Mouse (Mus musculus): ENCODE measurements at regions not wholly inside any gene's neighbourhood (a gene's known extent, or its start where the extent isn't known, plus 50 kb on each side); places are given as distances from the start of the nearest gene placed in this dataset.

GRCm38 (mm10) chr12:119075825-119076224, 109.6 kb upstream of the Abcb5 start:
- no peaks in the 10 kb centered on the region for H3K27me3 ChIP-seq (ENCODE audit: control insufficient read depth in 1 of 2, insufficient read depth in 2 of 2, low read length in 2 of 2)
- no peak for DNase-seq (ENCODE audit: low read depth, low spot score)
- no peaks in the 10 kb centered on the region for H3K36me3 ChIP-seq (ENCODE audit: control insufficient read depth in 1 of 2, insufficient read depth in 2 of 2, low read length in 2 of 2)
- no peak for TF ChIP-seq TBP (IDR thresholded peaks at IDR 0.05; ENCODE audit: low read depth, low read length)
- no peak for TF ChIP-seq JUND (IDR thresholded peaks at IDR 0.05; ENCODE audit: low read depth, low read length)
- TF ChIP-seq SIN3A (IDR thresholded peaks at IDR 0.05; ENCODE audit: low read length): no peak
- TF ChIP-seq RCOR1 (IDR thresholded peaks at IDR 0.05; ENCODE audit: low read depth, low read length): no peak
- H3K9me3 ChIP-seq (replicated peaks; ENCODE audit: insufficient read depth, low read length): no peaks in the 10 kb centered on the region
- H3K27ac ChIP-seq (ENCODE audit: control insufficient read depth, low read depth, low read length): no peak overlapping the region
- no peak overlapping the region for H3K4me3 ChIP-seq (ENCODE audit: control insufficient read depth in 1 of 2, insufficient read depth in 1 of 2, low read depth in 2 of 2, low read length in 2 of 2)
- H3K79me2 ChIP-seq (ENCODE audit: control insufficient read depth, insufficient read depth, low read length, poor library complexity): no peaks in the 10 kb centered on the region
- H3K4me1 ChIP-seq (ENCODE audit: control insufficient read depth in 1 of 2, insufficient read depth in 2 of 2, low read length in 2 of 2): no peaks in the 10 kb centered on the region
- H3K9ac ChIP-seq (ENCODE audit: control insufficient read depth, low read depth, low read length, poor library complexity, severe bottlenecking): no peak overlapping the region

- Histone ChIP-seq H3K79me2 (ENCODE audit: control insufficient read depth, insufficient read depth, low read length, poor library complexity) (no peaks in the 10 kb centered on the region), H3K27me3 (ENCODE audit: control insufficient read depth in 1 of 2, insufficient read depth in 2 of 2, low read length in 2 of 2) (no peaks in the 10 kb centered on the region), H3K4me3 (ENCODE audit: control insufficient read depth in 1 of 2, insufficient read depth in 1 of 2, low read depth in 2 of 2, low read length in 2 of 2) (no peak overlapping the region), H3K9ac (ENCODE audit: control insufficient read depth, low read depth, low read length, poor library complexity, severe bottlenecking) (no peak overlapping the region), H3K27ac (ENCODE audit: control insufficient read depth, low read depth, low read length) (no peak overlapping the region), H3K4me1 (ENCODE audit: control insufficient read depth in 1 of 2, insufficient read depth in 2 of 2, low read length in 2 of 2) (no peaks in the 10 kb centered on the region), H3K36me3 (ENCODE audit: control insufficient read depth in 1 of 2, insufficient read depth in 2 of 2, low read length in 2 of 2) (no peaks in the 10 kb centered on the region), H3K9me3 (replicated peaks; ENCODE audit: insufficient read depth, low read length) (no peaks in the 10 kb centered on the region)
- DNase-seq (ENCODE audit: low read depth, low spot score): no peak
- TF ChIP-seq MAX (IDR thresholded peaks at IDR 0.05; ENCODE audit: low read length) (no peak), MEF2A (IDR thresholded peaks at IDR 0.05; ENCODE audit: extremely low read depth, insufficient replicate concordance, low read depth, low read length, poor library complexity, severe bottlenecking) (no peak), TAL1 (IDR thresholded peaks at IDR 0.05; ENCODE audit: low read length) (no peak), ZC3H11A (IDR thresholded peaks at IDR 0.05; ENCODE audit: low read depth, low read length) (no peak), POLR2AphosphoS5 (IDR thresholded peaks at IDR 0.05; ENCODE audit: borderline replicate concordance, low read depth, low read length) (no peak), KAT2A (conservative IDR thresholded peaks at IDR 0.05; ENCODE audit: low read depth, low read length) (no peak), ZMIZ1 (IDR thresholded peaks at IDR 0.05; ENCODE audit: low read depth, low read length) (no peak), POLR2AphosphoS2 (IDR thresholded peaks at IDR 0.05; ENCODE audit: low read length) (no peak), ZKSCAN1 (IDR thresholded peaks at IDR 0.05; ENCODE audit: low read depth, low read length) (no peak), MAZ (IDR thresholded peaks at IDR 0.05; ENCODE audit: low read depth, low read length) (no peak), USF2 (IDR thresholded peaks at IDR 0.05; ENCODE audit: borderline replicate concordance in 1 of 2, insufficient read depth in 1 of 2, low read depth in 1 of 2, low read length in 2 of 2) (no peak), USF1 (IDR thresholded peaks at IDR 0.05; ENCODE audit: low read depth, low read length) (no peak), HCFC1 (IDR thresholded peaks at IDR 0.05; ENCODE audit: low read depth, low read length) (no peak), RAD21 (IDR thresholded peaks at IDR 0.05; ENCODE audit: low read depth, low read length) (no peak), GABPA (IDR thresholded peaks at IDR 0.05; ENCODE audit: low read depth, low read length) (no peak), POLR2A (IDR thresholded peaks at IDR 0.05; ENCODE audit: control insufficient read depth in 1 of 2, insufficient read depth in 1 of 2, low read depth in 1 of 2, low read length in 2 of 2, poor library complexity in 1 of 2) (no peak), GATA1 (IDR thresholded peaks at IDR 0.05; ENCODE audit: low read depth, low read length) (no peak), MYC (IDR thresholded peaks at IDR 0.05; ENCODE audit: low read depth, low read length) (no peak), BHLHE40 (IDR thresholded peaks at IDR 0.05; ENCODE audit: borderline replicate concordance, low read depth, low read length) (no peak)
Measured at GRCm38 (mm10) chr12:119074742-119075478, 108.7 kb upstream of the Abcb5 start.

All from MEL (cell line).